Mouse (Mus musculus) CD4-positive naive resting alpha-beta T cell, adult 57 days (primary cell): ENCODE data around the gene Gm12248. TPM values are rescaled to one million over a fixed set of nuclear protein-coding genes. Genes with fewer than 3 reads are reported as not detected.

Experiments
- total RNA-seq: library from RNA; stranded (reverse); gene quantifications from one replicate; pipeline ENCODE4 v1.2.4, GENCODE M21; 2023

Gene Gm12248
- not detected for total RNA-seq

GRCm38 (mm10) chr11:58093021-58093528 lies at the start of gene Gm12248:
Gene Gm12248 (minus strand): TSS chr11:58093134.

GRCm38 (mm10) chr11:58103697-58104306 lies 10.9 kb upstream of the Gm12248 start, which contains the start of gene Cnot8:
Gene Cnot8 (plus strand): TSS chr11:58104153.

Other genes with a start within 250 kb of the Gm12248 start
- gene Larp1, start 84.1 kb downstream of the Gm12248 start, total RNA-seq = 121 TPM
- gene Cnot8, start 11.0 kb upstream of the Gm12248 start, total RNA-seq = 43.9 TPM
- 25.9 TPM for gene Gemin5, start 75.4 kb upstream of the Gm12248 start, total RNA-seq
- gene Mrpl22, start 78.5 kb upstream of the Gm12248 start, total RNA-seq = 26.0 TPM
- 94.7 TPM for gene Igtp, start 106.4 kb upstream of the Gm12248 start, total RNA-seq
- 17.2 TPM for gene Irgm2, start 106.5 kb upstream of the Gm12248 start, total RNA-seq
- not detected for gene 4930438A08Rik, start 181.7 kb upstream of the Gm12248 start, total RNA-seq
- 33.3 TPM for gene Zfp692, start 213.9 kb upstream of the Gm12248 start, total RNA-seq
- 40.5 TPM for gene Zfp672, start 237.2 kb upstream of the Gm12248 start, total RNA-seq
- gene Sh3bp5l, start 237.6 kb upstream of the Gm12248 start, total RNA-seq = 21.3 TPM